Mouse (Mus musculus): Measurements from ENCODE around the gene Zfp457. TPM values are rescaled to one million over a fixed set of nuclear protein-coding genes. Genes with fewer than 3 reads are reported as not detected.
"Not testable (repeated sequence)": the region's sequence is repeated elsewhere in the genome, so short reads cannot be mapped to it uniquely, and the experiment has no call there.

Zfp457 gene
- polyA plus RNA-seq, 1 experiment, result 0.90 TPM

DNA sequence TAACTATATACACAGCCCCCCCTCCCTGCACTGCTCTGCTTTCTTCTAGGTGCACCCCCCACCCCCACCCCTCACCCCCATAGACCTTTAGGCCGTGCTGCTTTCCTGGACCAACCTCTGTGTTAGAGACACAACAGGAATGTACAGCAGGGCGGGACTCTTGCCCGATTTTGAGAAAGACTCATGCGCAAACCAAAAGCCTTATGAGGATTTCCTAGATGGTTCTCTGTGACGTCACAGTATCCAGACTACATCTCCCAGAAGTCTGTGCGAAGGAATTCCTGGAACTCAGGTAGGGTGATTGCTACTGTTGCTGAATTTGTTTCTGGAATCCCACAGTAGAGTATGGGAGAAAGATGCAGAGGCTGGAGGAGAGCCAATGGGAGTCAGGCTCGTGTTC lies 28.0 kb downstream of the Zfp457 start, which contains the start of gene Zfp458:
Gene Zfp458 (minus strand): TSS at position 153 of the 400 bp plus-strand sequence.
- no peaks in the 10 kb centered on the region for H3K4me1 ChIP-seq (ENCODE audit: control insufficient read depth, insufficient read depth, insufficient read length)
- no peak for DNase-seq (ENCODE audit: low read depth in 1 of 2, low spot score in 2 of 2)
- no peaks in the 10 kb centered on the region for H3K36me3 ChIP-seq (ENCODE audit: control insufficient read depth, insufficient read depth, low read length)
- H3K27ac ChIP-seq (ENCODE audit: insufficient read depth, low read length), result no peak within 1 kb of the TSS
- WGBS, result 54% methylated on average over 7 of the region's 7 CpGs
- H3K4me3 ChIP-seq (ENCODE audit: extremely low read depth, insufficient read depth, insufficient read length), result no peak within 1 kb of the TSS
- H3K27me3 ChIP-seq (ENCODE audit: control insufficient read depth, insufficient read depth, low read length), result no peaks in the 10 kb centered on the region
- no peak for TF ChIP-seq CTCF (IDR thresholded peaks at IDR 0.05; ENCODE audit: extremely low read depth, insufficient read depth, insufficient read length, insufficient replicate concordance)
- no peak for TF ChIP-seq POLR2A (IDR thresholded peaks at IDR 0.05; ENCODE audit: low read depth, low read length)

DNA sequence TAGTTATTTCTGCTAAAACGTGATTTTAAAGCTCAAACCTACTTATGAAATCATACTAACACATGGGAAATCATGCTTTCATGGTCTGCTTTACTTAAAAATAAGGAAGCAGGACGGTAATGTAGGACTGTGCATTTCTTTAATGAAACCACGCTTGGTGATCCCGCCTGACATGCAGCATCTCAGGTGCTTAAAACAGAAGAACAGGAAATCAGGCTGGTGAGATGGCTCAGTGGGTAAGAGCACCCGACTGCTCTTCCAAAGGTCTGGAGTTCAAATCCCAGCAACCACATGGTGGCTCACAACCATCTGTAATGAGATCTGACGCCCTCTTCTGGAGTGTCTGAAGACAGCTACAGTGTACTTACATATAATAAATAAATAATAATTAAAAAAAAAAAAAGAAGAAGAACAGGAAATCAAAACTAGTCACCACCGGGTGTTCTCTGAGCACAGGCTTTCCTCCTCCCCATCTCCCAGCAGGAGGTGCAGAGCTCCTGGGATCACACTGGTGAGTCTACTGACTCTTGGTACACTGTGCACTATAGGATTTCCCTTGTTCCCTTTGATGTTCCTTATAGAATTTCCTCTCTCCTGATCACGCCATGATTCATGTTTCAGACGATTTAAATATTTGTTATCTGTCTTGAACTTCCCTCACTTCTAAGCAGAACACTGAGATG lies 36.8 kb downstream of the Zfp457 start:
- H3K27me3 ChIP-seq (ENCODE audit: control insufficient read depth, insufficient read depth, low read length); H3K36me3 ChIP-seq (ENCODE audit: control insufficient read depth, insufficient read depth, low read length); H3K4me1 ChIP-seq (ENCODE audit: control insufficient read depth, insufficient read depth, insufficient read length); H3K27ac ChIP-seq (ENCODE audit: insufficient read depth, low read length): not testable (repeated sequence)
- peak overlapping the region; percentile 70 for H3K4me3 ChIP-seq (ENCODE audit: extremely low read depth, insufficient read depth, insufficient read length)
- DNase-seq (ENCODE audit: low read depth in 1 of 2, low spot score in 2 of 2), result peak in 1 of 2 experiments; percentile 3
- 23% methylated on average over 9 of the region's 9 CpGs for WGBS

DNA sequence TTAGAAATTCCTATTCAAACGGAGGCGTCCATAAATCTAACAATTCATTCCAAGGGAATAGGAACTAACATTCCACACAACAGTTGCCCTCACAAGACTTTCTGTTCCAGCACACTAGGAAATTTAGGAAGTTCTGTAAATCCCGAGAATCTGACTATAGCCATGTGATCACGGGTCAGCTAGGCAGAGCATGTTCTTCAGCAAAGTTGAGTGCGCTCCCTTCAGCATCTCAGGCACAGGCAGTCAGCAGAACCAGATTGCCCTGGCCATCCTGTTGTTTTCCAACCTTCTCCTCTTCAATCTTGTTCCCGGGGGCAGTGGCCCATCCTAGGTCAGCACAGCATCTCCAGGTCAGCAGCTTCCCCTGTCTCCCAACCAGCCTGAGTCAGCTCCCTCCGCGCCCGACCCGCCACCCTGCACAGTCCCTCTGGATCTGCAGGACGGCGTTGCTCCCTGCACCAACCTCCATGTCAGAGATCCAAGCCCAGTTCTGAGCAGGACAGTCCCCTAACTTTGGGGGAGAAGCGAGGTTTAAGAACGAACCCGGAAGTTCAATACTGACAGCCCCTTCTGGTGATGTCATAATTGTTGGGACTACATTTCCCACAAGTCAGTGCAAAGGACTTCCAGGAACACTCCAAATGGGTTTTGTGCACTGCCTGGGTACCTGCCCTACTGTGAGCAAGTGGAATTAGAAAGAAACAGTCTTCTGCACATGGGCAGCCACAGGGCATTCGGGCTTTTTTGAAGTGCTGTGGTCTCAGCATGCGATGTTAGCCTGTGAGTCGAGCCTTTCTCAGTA lies 37.5 kb downstream of the Zfp457 start:
- Histone ChIP-seq H3K36me3 (ENCODE audit: control insufficient read depth, insufficient read depth, low read length) (peaks cover 1% of the 10 kb centered on the region; the same call in 1 of the 2 replicates), H3K4me1 (ENCODE audit: control insufficient read depth, insufficient read depth, insufficient read length) (no peaks in the 10 kb centered on the region), H3K27me3 (ENCODE audit: control insufficient read depth, insufficient read depth, low read length) (no peaks in the 10 kb centered on the region), H3K27ac (ENCODE audit: insufficient read depth, low read length) (0 out of 2 replicates have a peak overlapping the region, but pooled peaks have one; percentile 16), H3K4me3 (ENCODE audit: extremely low read depth, insufficient read depth, insufficient read length) (peak overlapping the region; percentile 70)
- WGBS, result 7% methylated on average over 18 of the region's 18 CpGs
- DNase-seq (ENCODE audit: low read depth in 1 of 2, low spot score in 2 of 2), result peak; percentile 69 to 74
- no peak for TF ChIP-seq POLR2A (IDR thresholded peaks at IDR 0.05; ENCODE audit: low read depth, low read length)
- no peak for TF ChIP-seq CTCF (IDR thresholded peaks at IDR 0.05; ENCODE audit: extremely low read depth, insufficient read depth, insufficient read length, insufficient replicate concordance)

Other genes with a start within 250 kb of the Zfp457 start
- 0.15 and 0.18 TPM in 2 replicates for gene Zfp712, start 245.3 kb downstream of the Zfp457 start, polyA plus RNA-seq (2012; rRNA removed)
- 0.11 TPM in 1 of 2 replicates, not detected in the other for gene Zfp708, start 208.5 kb downstream of the Zfp457 start, polyA plus RNA-seq (2012; rRNA removed)
- 1.0 and 1.1 TPM in 2 replicates for gene Gm28557, start 197.9 kb downstream of the Zfp457 start, polyA plus RNA-seq (2012; rRNA removed)
- gene Rslcan18, start 190.2 kb downstream of the Zfp457 start, polyA plus RNA-seq (2012; rRNA removed), result 0.13 and 0.18 TPM in 2 replicates
- gene Zfp759, start 184.8 kb downstream of the Zfp457 start, polyA plus RNA-seq (2012; rRNA removed), result 0.09 and 0.13 TPM in 2 replicates
- 1.0 and 1.8 TPM in 2 replicates for gene Rsl1, start 133.3 kb downstream of the Zfp457 start, polyA plus RNA-seq (2012; rRNA removed)
- 0.19 and 0.25 TPM in 2 replicates for gene Zfp455, start 112.0 kb downstream of the Zfp457 start, polyA plus RNA-seq (2012; rRNA removed)
- gene Zfp458, start 28.0 kb downstream of the Zfp457 start, polyA plus RNA-seq (2012; rRNA removed), result 0.41 TPM in 2 replicates
- 0.62 and 0.77 TPM in 2 replicates for gene Zfp595, start 26.1 kb upstream of the Zfp457 start, polyA plus RNA-seq (2012; rRNA removed)
- not detected in 2 replicates for gene Gm28044, start 54.1 kb upstream of the Zfp457 start, polyA plus RNA-seq (2012; rRNA removed)
- 0.14 and 0.32 TPM in 2 replicates for gene Zfp953, start 54.1 kb upstream of the Zfp457 start, polyA plus RNA-seq (2012; rRNA removed)
- 0.20 and 0.26 TPM in 2 replicates for gene Gm28041, start 69.2 kb upstream of the Zfp457 start, polyA plus RNA-seq (2012; rRNA removed)
- 0.19 and 0.30 TPM in 2 replicates for gene Zfp456, start 69.3 kb upstream of the Zfp457 start, polyA plus RNA-seq (2012; rRNA removed)
- gene Zfp429, start 93.3 kb upstream of the Zfp457 start, polyA plus RNA-seq (2012; rRNA removed), result 2.7 and 2.9 TPM in 2 replicates
- gene Zfp459, start 114.9 kb upstream of the Zfp457 start, polyA plus RNA-seq (2012; rRNA removed), result 0.23 and 0.33 TPM in 2 replicates
- gene Zfp874a, start 145.1 kb upstream of the Zfp457 start, polyA plus RNA-seq (2012; rRNA removed), result 0.40 and 1.3 TPM in 2 replicates
- 1.9 and 2.8 TPM in 2 replicates for gene Zfp874b, start 177.8 kb upstream of the Zfp457 start, polyA plus RNA-seq (2012; rRNA removed)
- 0.48 and 0.62 TPM in 2 replicates for gene Zfp58, start 194.1 kb upstream of the Zfp457 start, polyA plus RNA-seq (2012; rRNA removed)
- not detected in 2 replicates for gene Gm26965, start 219.7 kb upstream of the Zfp457 start, polyA plus RNA-seq (2012; rRNA removed)
- 8.4 and 13.3 TPM in 2 replicates for gene Zfp87, start 219.7 kb upstream of the Zfp457 start, polyA plus RNA-seq (2012; rRNA removed)
- 1.8 and 1.9 TPM in 2 replicates for gene Zfp748, start 247.3 kb upstream of the Zfp457 start, polyA plus RNA-seq (2012; rRNA removed)

Measured in spleen, adult 2 months (tissue).